Mouse (Mus musculus) bone marrow macrophage, adult 2 months (primary cell): ENCODE data around the gene Slc7a1.

Experiments used
- CTCF ChIP-seq: IDR thresholded peaks from 2 replicates; pipeline ENCODE4 v1.5.1; 2012; ENCODE audit warnings: low read depth, mild to moderate bottlenecking, low read length, moderate library complexity
- POLR2A ChIP-seq: IDR thresholded peaks from 2 replicates; pipeline ENCODE4 v1.6.1; 2012; ENCODE audit warnings: mild to moderate bottlenecking, low read depth, low read length, borderline replicate concordance

- no peak for TF ChIP-seq CTCF
- no peak for TF ChIP-seq POLR2A
Measured at GRCm38 (mm10) chr5:148416461-148416860, 16.8 kb upstream of the Slc7a1 start.
